15 mouse cellular contexts compared by ENCODE assay signal in the genomic region with DNA sequence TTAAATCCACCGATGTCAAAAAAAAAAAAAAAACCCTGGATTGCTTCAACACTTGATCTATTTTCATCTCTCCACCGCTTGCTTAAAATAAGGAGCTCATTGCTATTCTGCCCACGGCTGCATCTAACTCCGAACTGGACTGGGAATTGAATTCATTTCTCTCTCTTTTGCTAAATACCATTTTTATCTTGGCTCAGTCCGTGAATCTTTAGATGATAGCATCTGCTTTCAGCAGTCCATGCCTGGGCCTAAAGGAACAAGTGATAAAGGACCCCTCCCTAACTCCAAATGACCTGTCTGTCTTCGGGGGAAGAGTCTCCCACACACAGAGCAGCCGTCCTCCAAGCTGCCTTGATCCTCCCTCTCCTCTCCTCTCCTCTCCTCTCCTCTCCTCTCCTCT. TPM values are rescaled to one million over a fixed set of nuclear protein-coding genes. Genes with fewer than 3 reads are reported as not detected.
A peak's percentile ranks its signal among the peaks of the same experiment; 100 is the strongest.
DNase-seq lines count a peak whose midpoint lies in the region; ATAC-seq and TF ChIP-seq lines count a peak whose summit lies in the region.
"Had no signal": no experiment of that assay in that cellular context is flagged by ENCODE, and none has a peak within 500 bp of the region (broad histone marks: within the 10 kb centered on the region; RNA-seq: fewer than 3 reads in every experiment).

No protein-coding gene starts in this region.

- no peaks in the 10 kb centered on the region for H3K27me3 ChIP-seq in forebrain, embryonic 16.5 days (replicated peaks; ENCODE audit: control insufficient read depth, insufficient read depth, low read length)
- no peaks in the 10 kb centered on the region for H3K27me3 ChIP-seq in hindbrain, postnatal 0 days (ENCODE audit: insufficient read depth, low read length)
- H3K27me3 ChIP-seq in neural tube, embryonic 15.5 days (replicated peaks): no peaks in the 10 kb centered on the region
- H3K27me3 ChIP-seq: embryonic facial prominence, embryonic 15.5 days; Patski had no signal

- peak overlapping the region; percentile 76 for H3K27ac ChIP-seq in layer of hippocampus, adult 2 months
- peak overlapping the region; percentile 64 for H3K27ac ChIP-seq in forebrain, embryonic 16.5 days (ENCODE audit: low read length)
- no peak overlapping the region for H3K27ac ChIP-seq in hindbrain, postnatal 0 days
- H3K27ac ChIP-seq in neural tube, embryonic 15.5 days (replicated peaks): peak overlapping the region; percentile 58; the same call in 1 of the 2 replicates
- H3K27ac ChIP-seq: embryonic facial prominence, embryonic 15.5 days; liver, embryonic 13.5 days; stomach, postnatal 0 days had no signal

- ATAC-seq in forebrain, embryonic 16.5 days: no peak; the same call in 1 of the 2 replicates
- ATAC-seq in hindbrain, postnatal 0 days: no peak
- ATAC-seq in neural tube, embryonic 15.5 days (ENCODE audit: low FRiP score): no peak
- ATAC-seq: Patski had no signal

- peaks cover 25% of the 10 kb centered on the region for H3K4me1 ChIP-seq in forebrain, embryonic 16.5 days (replicated peaks; ENCODE audit: control insufficient read depth, insufficient read depth, low read length)
- peaks cover 16% of the 10 kb centered on the region for H3K4me1 ChIP-seq in hindbrain, postnatal 0 days (ENCODE audit: insufficient read depth, low read length)
- peaks cover 34% of the 10 kb centered on the region for H3K4me1 ChIP-seq in neural tube, embryonic 15.5 days

- no peak for TF ChIP-seq CTCF in layer of hippocampus, adult 2 months (conservative IDR thresholded peaks at IDR 0.05)
- no peak for TF ChIP-seq CTCF in hindbrain, postnatal 0 days (IDR thresholded peaks at IDR 0.05; ENCODE audit: low read depth)

- H3K9ac ChIP-seq in forebrain, embryonic 16.5 days (replicated peaks; ENCODE audit: low read depth, low read length): no peak overlapping the region
- no peak overlapping the region for H3K9ac ChIP-seq in hindbrain, postnatal 0 days (replicated peaks; ENCODE audit: low read length)
- H3K9ac ChIP-seq in neural tube, embryonic 15.5 days (replicated peaks): no peak overlapping the region
- H3K9ac ChIP-seq: embryonic facial prominence, embryonic 15.5 days; liver, embryonic 13.5 days had no signal

- 44% methylated on average over 7 of the region's 7 CpGs for WGBS in forebrain, embryonic 16.5 days
- 38% methylated on average over 7 of the region's 7 CpGs for WGBS in hindbrain, postnatal 0 days
- WGBS in neural tube, embryonic 15.5 days: 43% methylated on average over 7 of the region's 7 CpGs

- H3K36me3 ChIP-seq in forebrain, embryonic 16.5 days (ENCODE audit: control insufficient read depth, insufficient read depth): no peaks in the 10 kb centered on the region
- no peaks in the 10 kb centered on the region for H3K36me3 ChIP-seq in hindbrain, postnatal 0 days (ENCODE audit: insufficient read depth, low read length)
- no peaks in the 10 kb centered on the region for H3K36me3 ChIP-seq in neural tube, embryonic 15.5 days
- H3K36me3 ChIP-seq: embryonic facial prominence, embryonic 15.5 days; liver, embryonic 13.5 days had no signal

- H3K4me3 ChIP-seq in layer of hippocampus, adult 2 months: no peak overlapping the region
- H3K4me3 ChIP-seq in forebrain, embryonic 16.5 days (replicated peaks; ENCODE audit: low read length): no peak overlapping the region
- no peak overlapping the region for H3K4me3 ChIP-seq in hindbrain, postnatal 0 days (ENCODE audit: low read length)
- no peak overlapping the region for H3K4me3 ChIP-seq in neural tube, embryonic 15.5 days (replicated peaks)
- H3K4me3 ChIP-seq: embryonic facial prominence, embryonic 15.5 days; liver, embryonic 13.5 days had no signal

- DNase-seq in layer of hippocampus, adult 2 months (ENCODE audit: low spot score in 2 of 2): peak in 1 of 2 experiments; percentile 69
- no peak for DNase-seq in layer of hippocampus, postnatal 10 days (ENCODE audit: low spot score in 2 of 2)
- peak; percentile 66 for DNase-seq in hindbrain, postnatal 0 days (ENCODE audit: low spot score)
- DNase-seq in adipocyte (ENCODE audit: low spot score): no peak
- DNase-seq in gastrocnemius, postnatal 25 days: no peak
- DNase-seq: adrenal gland, adult 2 months; gastrocnemius, postnatal 10 days; liver, embryonic 13.5 days; lung, postnatal 14 days had no signal

- H3K9me3 ChIP-seq in forebrain, embryonic 16.5 days (ENCODE audit: control insufficient read depth, low read length): no peaks in the 10 kb centered on the region
- no peaks in the 10 kb centered on the region for H3K9me3 ChIP-seq in hindbrain, postnatal 0 days (ENCODE audit: low read length)
- no peaks in the 10 kb centered on the region for H3K9me3 ChIP-seq in neural tube, embryonic 15.5 days (replicated peaks)
- H3K9me3 ChIP-seq: embryonic facial prominence, embryonic 15.5 days; liver, embryonic 13.5 days had no signal

- no peak overlapping the region for H3K4me2 ChIP-seq in forebrain, embryonic 16.5 days (ENCODE audit: low read length)
- H3K4me2 ChIP-seq in hindbrain, postnatal 0 days (ENCODE audit: low read depth, low read length): no peak overlapping the region
- H3K4me2 ChIP-seq in neural tube, embryonic 15.5 days: no peak overlapping the region
- H3K4me2 ChIP-seq: embryonic facial prominence, embryonic 15.5 days; heart, embryonic 11.5 days; liver, embryonic 13.5 days had no signal

RNA-seq across cellular contexts. Expression of a gene that starts 23.2 kb away (rescaled TPM):
- total RNA-seq in layer of hippocampus, adult 2 months (2021): 100 to 1,000 TPM; 362 to 369 TPM
- total RNA-seq in layer of hippocampus, postnatal 10 days (2021): 1,000 to 10,000 TPM; 1,050 to 1,137 TPM
- 7,901 and 8,250 TPM in 2 replicates for polyA plus RNA-seq in forebrain, embryonic 16.5 days (2015; fragmentation: Nextera tagmentation; extraction: Ambion mirVana)
- 667 and 752 TPM in 2 replicates for total RNA-seq in hindbrain, postnatal 0 days (2014; rRNA removed)
- 4,115 and 4,307 TPM in 2 replicates for polyA plus RNA-seq in hindbrain, postnatal 0 days (2015; fragmentation: Nextera tagmentation; extraction: Ambion mirVana)
- 4,048 and 4,915 TPM in 2 replicates for polyA plus RNA-seq in neural tube, embryonic 15.5 days (2015; fragmentation: Nextera tagmentation; extraction: Ambion mirVana)
- 10 to 100 TPM in 1 of 2 experiments, 1 to 10 TPM in 1; 6.9 to 10.6 TPM for total RNA-seq in gastrocnemius, postnatal 25 days (2021)

RNA-seq across cellular contexts. Expression of a gene that starts 48.8 kb away (rescaled TPM):
- 1 to 10 TPM; 6.6 to 9.0 TPM for total RNA-seq in layer of hippocampus, adult 2 months (2021)
- total RNA-seq in layer of hippocampus, postnatal 10 days (2021): 10 to 100 TPM; 11.5 to 13.1 TPM
- polyA plus RNA-seq in forebrain, embryonic 16.5 days (2015; fragmentation: Nextera tagmentation; extraction: Ambion mirVana): 8.1 and 9.3 TPM in 2 replicates
- 12.1 and 17.9 TPM in 2 replicates for total RNA-seq in hindbrain, postnatal 0 days (2014; rRNA removed)
- 5.3 and 6.7 TPM in 2 replicates for polyA plus RNA-seq in hindbrain, postnatal 0 days (2015; fragmentation: Nextera tagmentation; extraction: Ambion mirVana)
- 7.5 and 8.9 TPM in 2 replicates for polyA plus RNA-seq in neural tube, embryonic 15.5 days (2015; fragmentation: Nextera tagmentation; extraction: Ambion mirVana)
- total RNA-seq in gastrocnemius, postnatal 25 days (2021): 1 to 10 TPM; 3.2 TPM

RNA-seq across cellular contexts. Expression of a gene that starts 51.5 kb away (rescaled TPM):
- 10 to 100 TPM; 60.2 to 64.7 TPM for total RNA-seq in layer of hippocampus, adult 2 months (2021)
- total RNA-seq in layer of hippocampus, postnatal 10 days (2021): 10 to 100 TPM; 50.0 to 51.9 TPM
- 14.4 and 14.7 TPM in 2 replicates for polyA plus RNA-seq in forebrain, embryonic 16.5 days (2015; fragmentation: Nextera tagmentation; extraction: Ambion mirVana)
- total RNA-seq in hindbrain, postnatal 0 days (2014; rRNA removed): 121 and 142 TPM in 2 replicates
- 41.1 and 43.5 TPM in 2 replicates for polyA plus RNA-seq in hindbrain, postnatal 0 days (2015; fragmentation: Nextera tagmentation; extraction: Ambion mirVana)
- polyA plus RNA-seq in neural tube, embryonic 15.5 days (2015; fragmentation: Nextera tagmentation; extraction: Ambion mirVana): 30.5 and 35.2 TPM in 2 replicates
- 1 to 10 TPM; 2.3 to 4.9 TPM for total RNA-seq in gastrocnemius, postnatal 25 days (2021)

Comparison
In these comparisons a context has a peak if more than half of its experiments do, and no peak if none do; other contexts are left out.
1. RNA of a gene that starts 23.2 kb away (total RNA-seq): 1,050 to 1,137 TPM in layer of hippocampus, postnatal 10 days, 667 to 752 TPM in hindbrain, postnatal 0 days and 362 to 369 TPM in layer of hippocampus, adult 2 months; 6.9 to 10.6 TPM in gastrocnemius, postnatal 25 days; every median in the first group is over 10 times any median in the second.
2. RNA of a gene that starts 51.5 kb away (total RNA-seq): 121 to 142 TPM in hindbrain, postnatal 0 days, 60.2 to 64.7 TPM in layer of hippocampus, adult 2 months and 50.0 to 51.9 TPM in layer of hippocampus, postnatal 10 days; 2.3 to 4.9 TPM in gastrocnemius, postnatal 25 days; every median in the first group is over 4 times any median in the second.